Mouse (Mus musculus) natural killer cell, adult 2 months (primary cell): ENCODE results near the gene Prdm11.

Source experiments
- DNase-seq, 2 experiments: peaks; one replicate each; pipeline ENCODE4 v3.0.0; 2022; ENCODE audit warnings: low spot score in 2 of 2

The Prdm11 gene

GRCm38 (mm10) chr2:93045818-93046508 is at the start of gene Prdm11:
TSS of gene Prdm11 (minus strand) at chr2:93046167.
- DNase-seq: peak in 1 of 2 experiments; percentile 47

GRCm38 (mm10) chr2:93092347-93092746 is 46.4 kb upstream of the Prdm11 start:
- DNase-seq: no peak

DNA sequence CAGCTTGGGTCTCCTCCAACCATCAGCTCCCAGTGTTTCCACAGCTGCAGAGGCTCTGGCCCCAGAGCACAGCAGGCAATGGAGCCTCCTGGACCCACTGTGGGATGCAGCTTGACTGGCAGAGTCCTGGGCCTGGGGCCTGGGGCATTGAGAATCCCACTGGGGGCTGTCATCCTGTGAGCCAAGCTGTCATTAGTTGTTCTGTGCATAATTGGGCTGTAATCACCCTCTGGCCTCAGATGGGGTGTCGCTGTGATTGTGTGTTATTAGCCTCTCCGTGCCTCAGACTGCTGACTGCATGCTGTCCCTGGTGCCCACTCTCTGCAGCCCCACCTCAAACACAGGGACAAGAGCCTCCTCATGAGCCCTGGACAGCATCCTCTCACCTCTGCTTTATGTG is 45.7 kb upstream of the Prdm11 start:
- no peak for DNase-seq

GRCm38 (mm10) chr2:93089379-93090089 is 43.6 kb upstream of the Prdm11 start:
- DNase-seq: no peak

- DNase-seq: no peak
These were observed 42.0 kb upstream of the Prdm11 start for GRCm38 (mm10) chr2:93088006-93088405.

DNA sequence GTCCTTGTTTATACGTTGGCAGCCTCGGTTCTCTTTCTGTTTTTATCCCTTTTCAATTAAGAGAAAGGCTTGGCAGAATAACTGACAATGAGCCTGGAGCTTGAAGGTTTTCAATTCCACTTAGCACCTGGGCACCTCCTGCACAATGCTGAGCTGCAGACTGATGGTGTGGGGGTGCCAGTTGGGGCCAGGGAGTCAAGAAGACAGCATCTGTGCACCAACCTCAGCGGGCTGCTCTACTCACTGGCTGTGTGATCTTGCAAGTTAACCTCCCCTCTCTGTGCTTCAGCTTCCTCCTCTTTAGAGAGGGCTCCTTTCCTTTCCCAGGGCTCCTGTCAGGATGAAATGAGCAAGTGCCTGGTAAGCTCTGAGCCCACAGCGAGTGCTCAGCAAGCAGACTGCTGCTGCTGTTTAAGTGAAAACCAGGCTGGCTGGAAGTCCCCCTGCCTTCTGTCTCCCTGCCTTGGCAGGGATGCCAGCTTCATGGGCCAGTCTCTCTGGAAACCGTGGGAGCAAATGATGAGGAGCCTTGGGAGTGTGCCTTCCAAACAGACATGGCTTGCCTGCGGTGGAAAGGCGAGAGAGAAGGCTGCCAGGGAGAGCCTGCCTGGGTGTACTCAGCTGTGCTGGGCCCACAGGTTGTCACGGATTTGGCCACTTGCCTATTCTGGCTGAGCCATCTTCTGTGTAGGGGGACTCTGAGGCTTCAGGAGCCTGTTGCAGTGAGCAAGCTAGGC is 39.5 kb upstream of the Prdm11 start:
- DNase-seq: no peak

GRCm38 (mm10) chr2:93084481-93084880 is 38.5 kb upstream of the Prdm11 start:
- DNase-seq: no peak

GRCm38 (mm10) chr2:93083317-93083716 is 37.4 kb upstream of the Prdm11 start:
- DNase-seq: no peak

DNA sequence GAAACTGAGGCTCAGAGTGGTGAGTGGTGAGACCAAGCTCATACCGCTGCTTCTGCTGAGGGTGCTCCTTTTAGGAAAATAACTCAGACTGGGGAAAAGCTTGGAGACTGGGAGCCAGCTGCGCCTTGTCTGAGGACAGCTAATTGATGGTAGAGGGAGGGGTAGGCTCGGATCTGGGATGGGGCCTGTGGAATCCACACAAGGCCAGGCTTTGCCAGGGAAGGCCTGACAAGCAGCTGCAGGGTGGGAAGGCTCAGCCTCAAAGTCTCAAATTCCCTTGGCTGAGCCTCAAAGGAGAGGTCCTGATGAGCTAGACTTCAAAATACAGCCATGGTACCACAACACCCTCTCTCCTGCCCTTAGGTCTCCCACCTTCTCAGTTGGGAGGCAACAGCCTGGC is 36.9 kb upstream of the Prdm11 start:
- no peak for DNase-seq

GRCm38 (mm10) chr2:93080871-93081608 is 35.1 kb upstream of the Prdm11 start:
- DNase-seq: no peak

GRCm38 (mm10) chr2:93079394-93079793 is 33.4 kb upstream of the Prdm11 start:
- DNase-seq: no peak

DNA sequence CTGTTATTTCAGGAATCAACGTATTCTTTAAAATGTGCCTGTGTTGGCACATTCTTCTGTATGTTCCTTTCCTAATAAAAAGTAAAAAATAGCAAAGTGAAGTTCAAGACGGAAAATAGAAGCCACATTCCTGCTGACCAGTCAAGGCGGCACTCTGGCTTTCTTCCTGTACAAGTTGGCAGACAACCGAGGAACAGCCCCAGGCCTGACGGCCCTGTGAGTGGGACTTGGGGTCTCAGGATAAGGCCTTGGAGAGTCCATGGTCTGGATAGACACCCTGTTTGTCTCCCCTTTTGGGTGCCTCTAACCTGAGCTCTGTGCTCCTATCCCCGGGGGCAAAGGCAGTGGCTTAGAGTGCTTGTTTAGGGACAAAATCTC is 30.6 kb upstream of the Prdm11 start:
- no peak for DNase-seq

DNA sequence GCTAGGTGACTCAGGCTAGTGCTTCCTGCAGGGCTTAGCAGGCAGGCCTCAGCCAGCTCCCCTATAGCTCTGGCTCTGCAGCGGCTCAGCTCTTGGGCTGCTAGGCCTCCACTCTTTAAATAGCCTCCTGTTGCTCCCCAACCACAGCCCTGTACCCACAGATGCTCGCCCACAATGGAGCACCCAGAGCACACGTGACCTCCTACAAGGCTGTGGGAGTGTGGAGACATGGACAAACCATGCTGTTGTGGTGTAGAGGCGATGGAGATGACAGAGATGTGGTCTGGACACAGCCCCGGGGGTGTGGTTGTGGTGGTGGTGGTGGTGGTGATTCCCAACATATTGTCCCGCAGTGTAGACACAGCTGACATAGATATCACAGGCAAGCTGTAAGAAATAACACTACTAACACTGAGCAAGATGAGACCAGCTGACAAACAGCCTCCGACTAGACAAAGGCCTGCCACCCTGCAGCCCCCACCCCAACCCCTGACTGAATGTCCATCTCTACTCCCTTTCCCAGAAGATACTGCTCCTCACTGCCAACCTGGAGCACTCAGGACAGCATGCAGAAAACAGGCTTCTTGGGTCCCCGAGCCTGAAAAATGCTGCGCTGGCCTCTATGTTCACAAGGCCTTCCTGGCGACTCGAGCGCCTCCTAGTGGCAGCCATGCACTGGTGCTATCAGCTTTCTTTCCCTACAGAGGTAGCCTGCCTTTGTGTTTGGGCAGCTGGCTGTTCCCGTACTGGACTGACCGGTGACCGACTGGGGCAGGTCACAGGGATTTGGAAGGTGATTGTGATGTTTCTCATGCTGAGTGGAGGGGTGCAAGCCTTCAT is 30.0 kb upstream of the Prdm11 start:
- peak; percentile 25 to 60 for DNase-seq

- peak in 1 of 2 experiments; percentile 33 for DNase-seq
These were observed 25.7 kb upstream of the Prdm11 start for GRCm38 (mm10) chr2:93071656-93072055.

DNA sequence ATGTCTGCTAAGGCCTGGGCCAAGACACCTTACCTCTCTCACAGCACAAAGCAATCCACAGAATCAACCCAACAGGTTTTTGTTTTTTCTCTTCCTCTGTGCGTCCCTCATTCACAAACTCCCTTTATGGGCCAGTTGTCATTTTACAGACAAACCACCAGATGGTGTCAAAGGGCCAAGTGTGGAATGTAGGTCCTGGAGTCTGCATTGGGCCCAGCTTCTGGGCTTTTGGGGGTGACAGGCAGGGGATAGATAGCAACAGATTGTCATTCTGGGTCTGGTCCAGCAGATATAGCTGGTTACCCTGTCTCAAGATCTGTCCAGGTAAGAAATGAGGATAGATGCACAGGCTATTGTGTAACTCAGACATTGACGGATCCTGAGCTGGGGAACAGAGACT is 23.0 kb upstream of the Prdm11 start:
- peak in 1 of 2 experiments; percentile 17 for DNase-seq

GRCm38 (mm10) chr2:93063347-93063746 is 17.4 kb upstream of the Prdm11 start:
- peak; percentile 12 to 47 for DNase-seq

- no peak for DNase-seq
These were observed 5.9 kb upstream of the Prdm11 start for GRCm38 (mm10) chr2:93051873-93052272.

- no peak for DNase-seq
These were observed 2.8 kb upstream of the Prdm11 start for GRCm38 (mm10) chr2:93048601-93049323.

DNA sequence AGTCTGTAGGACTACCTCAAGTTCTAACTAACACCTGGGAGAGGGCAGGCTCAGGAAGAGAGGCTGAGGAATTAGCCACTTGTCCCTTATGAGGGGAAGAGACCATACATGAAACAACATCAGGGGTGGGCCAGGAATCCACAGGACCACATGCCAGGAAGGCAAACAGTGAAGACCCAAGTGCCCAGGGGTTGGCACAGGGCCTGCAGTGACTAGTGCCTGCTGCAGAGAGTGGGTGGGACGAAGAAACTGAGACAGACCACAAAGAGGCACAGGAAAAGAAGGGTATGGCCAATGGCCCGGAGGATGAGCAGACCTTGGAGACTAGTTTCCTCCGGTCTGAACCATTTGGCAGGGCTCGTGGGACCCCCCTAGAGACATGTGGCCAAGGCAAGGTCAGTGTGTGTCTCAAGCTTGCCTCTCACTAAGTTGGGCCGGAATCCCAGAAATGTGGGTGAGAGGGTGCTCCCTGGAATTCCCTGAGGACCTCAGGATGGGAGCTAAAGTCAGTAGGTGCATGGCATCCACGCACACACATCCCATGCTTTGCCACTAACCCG is 1.6 kb upstream of the Prdm11 start:
- no peak for DNase-seq

GRCm38 (mm10) chr2:93047036-93047435 is 1.1 kb upstream of the Prdm11 start:
- DNase-seq: no peak
